Mouse (Mus musculus): ENCODE data around the gene Rsph10b.

- TF ChIP-seq POLR2A (IDR thresholded peaks at IDR 0.05; ENCODE audit: insufficient read length, low read depth) (no peak), POLR2AphosphoS2 (IDR thresholded peaks at IDR 0.05; ENCODE audit: insufficient read length, low read depth) (no peak), MAX (IDR thresholded peaks at IDR 0.05; ENCODE audit: low read depth) (no peak), TCF12 (IDR thresholded peaks at IDR 0.05; ENCODE audit: insufficient read depth, poor library complexity, severe bottlenecking) (no peak), TCF3 (IDR thresholded peaks at IDR 0.05; ENCODE audit: insufficient read length, low read depth) (no peak), MYOD1 (IDR thresholded peaks at IDR 0.05; ENCODE audit: control insufficient read depth in 1 of 3, insufficient read length in 2 of 3, low read depth in 2 of 3) (no peak), SRF (IDR thresholded peaks at IDR 0.05; ENCODE audit: control insufficient read depth, insufficient read length, low read depth) (no peak), USF1 (IDR thresholded peaks at IDR 0.05; ENCODE audit: low read depth) (no peak)
Observed at GRCm38 (mm10) chr5:143950016-143950415, 17.2 kb downstream of the Rsph10b start.

Data from myocyte (in vitro differentiated cells).